Mouse (Mus musculus): ENCODE data around the gene Morn5.

Gene Morn5

DNA sequence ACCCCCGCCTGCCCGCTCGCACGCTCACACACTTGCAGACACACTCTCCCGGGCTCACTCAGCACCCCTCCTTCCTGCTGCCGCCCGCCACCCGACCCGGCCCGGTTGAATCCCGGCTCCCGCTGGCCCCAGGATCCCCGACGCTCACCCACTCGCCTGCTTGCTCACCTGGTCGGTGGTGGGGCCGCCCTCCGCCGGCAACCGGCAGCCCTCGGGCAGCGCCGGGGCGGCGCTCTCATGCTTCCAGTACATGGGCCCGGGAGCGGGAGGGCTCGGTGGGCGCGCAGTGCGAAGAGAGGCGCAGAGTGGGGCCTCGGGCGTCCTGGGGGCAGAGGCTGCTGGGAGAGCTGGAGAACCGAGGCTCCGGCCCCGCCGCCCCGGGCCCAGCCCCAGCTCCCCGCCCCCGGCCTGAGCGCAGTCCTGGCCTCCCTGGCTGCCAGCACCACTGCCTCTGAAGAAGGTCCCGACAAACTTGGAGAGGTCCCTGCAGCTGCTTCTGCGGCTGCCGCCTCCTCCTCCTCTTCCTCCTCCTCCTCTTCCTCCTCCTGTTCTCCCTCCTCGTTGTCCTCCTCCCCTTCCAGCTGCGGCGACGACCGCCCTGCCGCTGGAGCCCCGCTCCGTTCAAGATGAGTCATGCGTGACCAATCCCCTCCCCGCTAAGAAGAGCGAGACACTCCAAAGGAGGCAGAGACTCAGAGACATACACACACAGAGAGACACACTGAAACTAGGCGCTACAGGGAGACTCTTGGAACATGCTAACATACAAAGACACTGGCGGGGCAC is 55.9 kb downstream of the Morn5 start, which contains the start of gene Lhx6:
TSS of gene Lhx6 (minus strand) at position 453 of the 786 bp plus-strand sequence.
- DNase-seq, result no peak

DNA sequence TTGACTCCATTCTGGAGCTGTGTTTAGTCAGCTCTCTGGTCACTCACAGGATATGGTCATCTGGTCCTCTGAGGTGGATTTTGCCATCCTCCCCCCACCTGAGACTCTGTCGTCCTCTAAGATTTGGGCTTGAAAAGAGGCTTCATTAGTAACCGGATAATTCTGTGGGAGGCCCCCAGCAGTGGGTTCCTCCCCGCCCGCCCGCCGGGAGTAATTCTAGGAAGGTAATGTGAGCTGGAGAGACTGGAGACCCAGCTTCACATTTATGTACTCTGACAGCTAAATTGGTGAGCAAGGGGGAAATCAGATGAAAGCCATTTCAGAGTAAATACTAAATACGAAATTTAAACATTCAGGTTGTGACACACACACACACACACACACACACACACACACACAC is 59.4 kb downstream of the Morn5 start:
- DNase-seq, result no peak

DNA sequence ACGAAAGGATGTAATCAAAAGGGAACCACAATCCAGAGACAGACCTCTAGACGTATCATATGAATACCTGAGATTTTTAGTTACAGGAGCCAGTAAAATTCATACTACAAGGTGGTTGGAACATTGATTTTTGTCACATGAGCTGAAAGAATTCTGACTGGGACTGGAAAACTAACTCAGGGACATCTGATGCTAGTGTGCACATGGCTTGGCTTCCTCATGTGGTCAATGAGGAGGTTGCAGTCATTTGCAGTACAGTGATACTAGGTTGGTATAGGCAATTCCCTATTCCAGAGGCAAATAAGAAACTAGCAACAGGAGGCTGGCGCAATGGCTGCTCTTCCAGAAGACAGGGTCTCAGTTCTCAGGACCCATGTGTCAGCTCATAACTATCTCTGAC is 63.4 kb downstream of the Morn5 start:
- DNase-seq, result no peak

DNA sequence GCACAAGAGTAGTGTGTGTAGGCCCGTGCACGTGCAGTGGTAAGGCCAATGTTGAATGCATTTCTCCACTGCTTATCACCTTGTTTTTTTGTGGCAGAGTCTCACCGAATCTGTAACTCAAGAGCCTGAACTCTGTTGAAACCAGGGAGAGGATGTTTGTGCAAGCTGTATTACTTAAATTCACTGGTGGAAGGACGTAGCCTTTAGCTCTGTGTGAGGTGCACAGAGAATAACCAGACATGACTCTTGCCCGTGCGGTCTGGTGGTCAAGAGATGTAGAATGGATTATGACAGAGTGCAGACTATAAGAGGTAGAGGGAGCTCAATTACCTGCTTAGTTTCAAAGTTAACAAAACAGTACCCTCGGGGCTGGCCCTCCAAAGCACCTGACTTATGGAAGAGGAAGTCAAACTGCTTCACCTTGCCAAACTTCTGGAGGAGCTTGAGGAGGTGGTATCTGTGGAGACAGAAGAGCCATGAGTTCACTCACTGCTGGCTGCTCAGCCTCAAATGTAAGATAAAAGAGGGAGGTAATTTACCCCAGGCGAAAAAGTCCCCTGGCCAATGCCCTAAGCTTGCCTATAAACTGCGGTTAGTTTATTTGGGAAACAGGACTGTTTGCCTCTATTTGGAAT is 77.7 kb downstream of the Morn5 start:
- no peak for DNase-seq

DNA sequence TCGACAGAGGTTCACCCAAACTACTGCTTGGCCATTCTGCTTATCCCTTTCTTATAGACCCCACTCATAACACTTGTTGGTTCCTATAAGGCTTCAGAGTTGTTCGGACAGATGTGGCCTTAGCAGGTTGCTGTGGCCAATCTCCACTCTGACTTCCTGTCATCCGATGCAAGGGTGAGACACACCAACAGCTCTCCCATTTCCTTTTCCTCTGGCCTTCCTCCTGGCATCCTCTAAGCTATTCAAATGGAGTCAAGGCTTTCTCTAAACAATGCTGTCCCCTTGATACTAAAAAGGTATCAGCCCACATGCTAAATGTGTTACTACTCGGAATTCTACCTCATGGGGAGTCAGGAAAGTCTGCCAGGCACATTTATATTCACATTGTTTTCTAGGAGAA is 78.7 kb downstream of the Morn5 start:
- no peak for DNase-seq

DNA sequence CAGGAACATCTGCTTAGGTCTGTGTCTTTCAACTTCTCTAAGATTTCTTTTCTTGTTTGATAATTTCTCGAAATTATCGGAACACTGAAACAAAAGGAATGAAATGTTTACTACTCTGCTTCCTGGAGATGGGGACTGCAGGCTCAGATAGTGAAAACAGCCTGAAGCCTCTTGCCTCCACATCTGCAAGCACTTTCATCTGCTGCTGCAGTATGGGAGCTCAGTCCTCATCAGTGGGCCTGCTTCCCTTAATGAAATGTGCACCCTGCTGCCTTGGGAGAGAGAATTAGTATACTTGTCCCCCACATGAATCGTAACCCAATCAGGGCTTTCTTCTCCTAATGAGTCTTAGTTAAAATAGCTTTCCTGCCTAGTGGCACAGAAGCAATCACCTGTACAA is 79.8 kb downstream of the Morn5 start:
- DNase-seq, result no peak
